In the genomic region with DNA sequence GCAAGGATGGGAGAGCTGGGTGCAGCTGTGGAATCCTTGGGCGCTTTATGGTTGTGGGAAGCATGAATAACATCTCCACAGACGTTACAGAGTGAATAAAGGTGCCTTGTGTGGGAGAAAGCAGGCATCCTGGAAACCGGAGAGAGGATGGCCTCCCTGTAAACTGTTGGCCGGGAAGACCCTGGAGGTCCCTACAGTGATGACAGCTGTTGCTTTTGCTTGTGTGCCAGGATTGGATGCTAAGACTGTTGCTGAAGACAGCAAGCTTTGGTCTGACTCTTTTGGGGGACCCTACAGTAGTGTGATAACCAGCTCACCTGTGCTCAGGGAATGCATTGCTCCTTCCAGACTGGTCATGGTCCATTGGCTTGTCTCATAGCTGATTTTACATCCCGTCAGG, we compare ENCODE assay signal across 15 mouse cellular contexts.
"Had no signal": no experiment of that assay in that cellular context is flagged by ENCODE, and none has a peak within 500 bp of the region (broad histone marks: within the 10 kb centered on the region; RNA-seq: fewer than 3 reads in every experiment).

No protein-coding gene starts in this region.

- H3K27ac ChIP-seq: neural tube, embryonic 15.5 days; stomach, embryonic 15.5 days; stomach, postnatal 0 days had no signal

- H3K9me3 ChIP-seq: neural tube, embryonic 15.5 days; stomach, embryonic 15.5 days had no signal

- H3K9ac ChIP-seq: neural tube, embryonic 15.5 days; stomach, embryonic 15.5 days had no signal

- H3K4me3 ChIP-seq: neural tube, embryonic 15.5 days; stomach, embryonic 15.5 days had no signal

- H3K4me1 ChIP-seq: neural tube, embryonic 15.5 days had no signal

- H3K36me3 ChIP-seq: neural tube, embryonic 15.5 days; stomach, embryonic 15.5 days had no signal

- H3K27me3 ChIP-seq: neural tube, embryonic 15.5 days; stomach, embryonic 15.5 days had no signal

- H3K4me2 ChIP-seq: neural tube, embryonic 15.5 days; stomach, embryonic 15.5 days had no signal

- DNase-seq: retina, postnatal 1 day; right cerebral cortex, adult 18-20 months; right cerebral cortex, postnatal 14 days; right cerebral cortex, postnatal 25 days; right cerebral cortex, postnatal 4 days; spleen, adult 18-20 months; thymus, adult 18-20 months; thymus, adult 2 months; thymus, postnatal 14 days; thymus, postnatal 25 days; thymus, postnatal 36 days; thymus, postnatal 4 days had no signal
